Mouse (Mus musculus) CH12.LX (cell line): Measurements from ENCODE around the gene Vps33b.

Experiments used
- CTCF ChIP-seq, 2 experiments: IDR thresholded peaks in 1 of 2; conservative IDR thresholded peaks in 1 of 2; 2 replicates each; pipeline ENCODE4 v1.5.1; 2011 to 2012; ENCODE audit warnings: low read depth in 2 of 2, low read length in 2 of 2, improper control_type of control experiment in 1 of 2, inconsistent platforms in 1 of 2, mild to moderate bottlenecking in 1 of 2, moderate library complexity in 1 of 2
- EP300 ChIP-seq: IDR thresholded peaks from 2 replicates; pipeline ENCODE4 v1.6.1; 2011; ENCODE audit warnings: low read length, improper control_type of control experiment
- MEF2A ChIP-seq: IDR thresholded peaks from 2 replicates; pipeline ENCODE4 v1.6.1; 2014; ENCODE audit warnings: low read depth, mild to moderate bottlenecking, inconsistent platforms, low read length, improper control_type of control experiment, borderline replicate concordance
- POLR2A ChIP-seq: IDR thresholded peaks from 2 replicates; pipeline ENCODE4 v1.6.1; 2011; ENCODE audit warnings: low read depth, mild to moderate bottlenecking, improper control_type of control experiment, low read length
- TCF12 ChIP-seq: IDR thresholded peaks from 2 replicates; pipeline ENCODE4 v1.6.1; 2014; ENCODE audit warnings: low read depth, mild to moderate bottlenecking, inconsistent platforms, low read length, improper control_type of control experiment
- USF2 ChIP-seq: conservative IDR thresholded peaks from 2 replicates; pipeline ENCODE4 v1.6.1; 2011; ENCODE audit warnings: low read depth, low read length, improper control_type of control experiment
- ZMIZ1 ChIP-seq: IDR thresholded peaks from 2 replicates; pipeline ENCODE4 v1.6.1; 2012; ENCODE audit warnings: low read depth, mild to moderate bottlenecking, inconsistent platforms, low read length, improper control_type of control experiment

DNA sequence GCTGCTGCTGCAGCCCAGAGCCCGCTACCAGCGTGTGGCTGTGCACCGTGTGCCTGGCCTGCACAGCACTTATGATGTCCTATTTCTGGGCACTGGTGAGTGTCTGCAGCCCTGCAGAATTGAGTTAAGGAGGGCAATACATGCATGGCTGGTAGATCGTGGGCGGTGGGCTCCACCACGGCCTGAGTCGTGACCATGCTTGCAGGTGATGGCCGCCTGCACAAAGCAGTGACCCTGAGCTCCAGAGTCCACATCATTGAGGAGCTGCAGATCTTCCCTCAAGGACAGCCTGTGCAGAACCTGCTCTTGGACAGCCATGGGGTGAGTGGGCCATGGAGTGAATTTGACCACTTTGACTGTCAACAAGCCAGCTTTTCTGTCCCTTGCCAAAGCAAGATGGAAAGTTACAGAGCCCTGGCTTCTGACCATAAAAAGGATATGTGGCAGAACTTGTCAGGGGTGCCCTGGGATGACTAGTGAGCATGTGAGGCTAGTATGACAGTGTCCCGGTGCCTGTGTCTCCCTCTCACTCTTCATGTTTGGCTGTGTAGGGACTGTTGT, 49.1 kb upstream of the Vps33b start:
- no peak for TF ChIP-seq CTCF (conservative IDR thresholded peaks at IDR 0.05 in 1 of 2, IDR thresholded peaks at IDR 0.05 in 1 of 2; ENCODE audit: low read depth in 2 of 2, low read length in 2 of 2)
- no peak for TF ChIP-seq EP300
- no peak for TF ChIP-seq MEF2A
- TF ChIP-seq POLR2A, result no peak
- no peak for TF ChIP-seq USF2
- TF ChIP-seq TCF12, result no peak
- TF ChIP-seq ZMIZ1, result no peak
